Mouse (Mus musculus): ENCODE measurements around the gene Cdkal1. TPM values are rescaled to one million over a fixed set of nuclear protein-coding genes. Genes with fewer than 3 reads are reported as not detected.

Cdkal1 gene
- total and polyA plus RNA-seq, 3 experiments, result 3.9 to 30.3 (median 29.9) TPM

GRCm38 (mm10) chr13:29184545-29184944 is 670.9 kb downstream of the Cdkal1 start:
- 64% methylated on average over 2 of the region's 2 CpGs for WGBS

GRCm38 (mm10) chr13:29179861-29180260 is 675.6 kb downstream of the Cdkal1 start:
- Histone ChIP-seq H3K9ac (ENCODE audit: low read depth, low read length) (no peak overlapping the region), H3K4me3 (no peak overlapping the region), H3K27me3 (ENCODE audit: control insufficient read depth, insufficient read depth, low read length) (no peaks in the 10 kb centered on the region), H3K4me1 (ENCODE audit: control insufficient read depth, insufficient read depth, low read length) (no peaks in the 10 kb centered on the region; the same call in 1 of the 2 replicates), H3K27ac (no peak overlapping the region; the same call in 1 of the 2 replicates), H3K79me2 (replicated peaks; ENCODE audit: control insufficient read depth, insufficient read depth, low read length) (no peaks in the 10 kb centered on the region), H3K36me3 (ENCODE audit: control insufficient read depth, insufficient read depth, low read length) (peaks cover 5% of the 10 kb centered on the region)
- TF ChIP-seq POLR2A (IDR thresholded peaks at IDR 0.05; ENCODE audit: insufficient read depth, low read depth, low read length), result no peak
- TF ChIP-seq CTCF (IDR thresholded peaks at IDR 0.05), result no peak
- TF ChIP-seq EP300 (IDR thresholded peaks at IDR 0.05; ENCODE audit: insufficient read depth, low read depth, low read length), result no peak
- 97% methylated on average over 4 of the region's 4 CpGs for WGBS
- intact Hi-C loops (cut with DNase I), result no loop called here
- DNase-seq, result no peak

More at GRCm38 (mm10) chr13:29184545-29184944, 670.9 kb downstream of the Cdkal1 start:
- DNase-seq, result no peak
- no peaks in the 10 kb centered on the region for H3K36me3 ChIP-seq (ENCODE audit: control insufficient read depth, insufficient read depth, low read length)
- no peaks in the 10 kb centered on the region for H3K27me3 ChIP-seq (ENCODE audit: control insufficient read depth, insufficient read depth, low read length)
- TF ChIP-seq POLR2A (IDR thresholded peaks at IDR 0.05; ENCODE audit: insufficient read depth, low read depth, low read length), result no peak
- no peak for TF ChIP-seq EP300 (IDR thresholded peaks at IDR 0.05; ENCODE audit: insufficient read depth, low read depth, low read length)
- TF ChIP-seq CTCF (IDR thresholded peaks at IDR 0.05), result no peak
- no peak overlapping the region for H3K4me3 ChIP-seq
- no peaks in the 10 kb centered on the region; the same call in 1 of the 2 replicates for H3K4me1 ChIP-seq (ENCODE audit: control insufficient read depth, insufficient read depth, low read length)
- intact Hi-C loops (cut with DNase I), result no loop called here
- no peaks in the 10 kb centered on the region for H3K79me2 ChIP-seq (replicated peaks; ENCODE audit: control insufficient read depth, insufficient read depth, low read length)
- no peak overlapping the region for H3K27ac ChIP-seq
- no peak overlapping the region for H3K9ac ChIP-seq (ENCODE audit: low read depth, low read length)

GRCm38 (mm10) chr13:29179260-29179659 is 676.2 kb downstream of the Cdkal1 start:
- WGBS, result 86% methylated on average over 4 of the region's 4 CpGs
- Histone ChIP-seq H3K4me3 (no peak overlapping the region), H3K79me2 (replicated peaks; ENCODE audit: control insufficient read depth, insufficient read depth, low read length) (no peaks in the 10 kb centered on the region), H3K27me3 (ENCODE audit: control insufficient read depth, insufficient read depth, low read length) (no peaks in the 10 kb centered on the region), H3K9ac (ENCODE audit: low read depth, low read length) (no peak overlapping the region), H3K27ac (peak overlapping the region; percentile 17; the same call in 1 of the 2 replicates), H3K36me3 (ENCODE audit: control insufficient read depth, insufficient read depth, low read length) (peaks cover 5% of the 10 kb centered on the region), H3K4me1 (ENCODE audit: control insufficient read depth, insufficient read depth, low read length) (no peaks in the 10 kb centered on the region; the same call in 1 of the 2 replicates)
- intact Hi-C loops (cut with DNase I), result no loop called here
- DNase-seq, result no peak
- no peak for TF ChIP-seq EP300 (IDR thresholded peaks at IDR 0.05; ENCODE audit: insufficient read depth, low read depth, low read length)
- no peak for TF ChIP-seq CTCF (IDR thresholded peaks at IDR 0.05)
- TF ChIP-seq POLR2A (IDR thresholded peaks at IDR 0.05; ENCODE audit: insufficient read depth, low read depth, low read length), result no peak

GRCm38 (mm10) chr13:29177889-29178486 is 677.5 kb downstream of the Cdkal1 start:
- H3K27ac ChIP-seq, result peak overlapping the region; percentile 77
- intact Hi-C loops (cut with DNase I), result no loop called here
- no peaks in the 10 kb centered on the region; the same call in 1 of the 2 replicates for H3K4me1 ChIP-seq (ENCODE audit: control insufficient read depth, insufficient read depth, low read length)
- H3K9ac ChIP-seq (ENCODE audit: low read depth, low read length), result no peak overlapping the region
- 15% methylated on average over 5 of the region's 5 CpGs for WGBS
- TF ChIP-seq POLR2A (IDR thresholded peaks at IDR 0.05; ENCODE audit: insufficient read depth, low read depth, low read length) (no peak), CTCF (IDR thresholded peaks at IDR 0.05) (no peak), EP300 (IDR thresholded peaks at IDR 0.05; ENCODE audit: insufficient read depth, low read depth, low read length) (no peak)
- H3K27me3 ChIP-seq (ENCODE audit: control insufficient read depth, insufficient read depth, low read length), result no peaks in the 10 kb centered on the region
- no peak overlapping the region for H3K4me3 ChIP-seq
- H3K79me2 ChIP-seq (replicated peaks; ENCODE audit: control insufficient read depth, insufficient read depth, low read length), result no peaks in the 10 kb centered on the region
- peak in 1 of 2 experiments; percentile 29 for DNase-seq
- peaks cover 5% of the 10 kb centered on the region for H3K36me3 ChIP-seq (ENCODE audit: control insufficient read depth, insufficient read depth, low read length)

- Histone ChIP-seq H3K9ac (ENCODE audit: low read depth, low read length) (no peak overlapping the region), H3K79me2 (replicated peaks; ENCODE audit: control insufficient read depth, insufficient read depth, low read length) (no peaks in the 10 kb centered on the region), H3K4me3 (no peak overlapping the region), H3K4me1 (ENCODE audit: control insufficient read depth, insufficient read depth, low read length) (no peaks in the 10 kb centered on the region), H3K27me3 (ENCODE audit: control insufficient read depth, insufficient read depth, low read length) (no peaks in the 10 kb centered on the region), H3K27ac (no peak overlapping the region), H3K36me3 (ENCODE audit: control insufficient read depth, insufficient read depth, low read length) (no peaks in the 10 kb centered on the region)
- TF ChIP-seq CTCF (IDR thresholded peaks at IDR 0.05) (no peak), EP300 (IDR thresholded peaks at IDR 0.05; ENCODE audit: insufficient read depth, low read depth, low read length) (no peak), POLR2A (IDR thresholded peaks at IDR 0.05; ENCODE audit: insufficient read depth, low read depth, low read length) (no peak)
- 68% methylated on average over 1 of the region's 1 CpGs for WGBS
- no peak for DNase-seq
- intact Hi-C loops (cut with DNase I), result no loop called here
These were observed 686.1 kb downstream of the Cdkal1 start for GRCm38 (mm10) chr13:29169356-29169755.

GRCm38 (mm10) chr13:29164845-29165524 is 690.5 kb downstream of the Cdkal1 start:
- DNase-seq, result no peak
- H3K27me3 ChIP-seq (ENCODE audit: control insufficient read depth, insufficient read depth, low read length), result no peaks in the 10 kb centered on the region
- no peak overlapping the region for H3K4me3 ChIP-seq
- no peak overlapping the region for H3K9ac ChIP-seq (ENCODE audit: low read depth, low read length)
- no peaks in the 10 kb centered on the region for H3K79me2 ChIP-seq (replicated peaks; ENCODE audit: control insufficient read depth, insufficient read depth, low read length)
- H3K4me1 ChIP-seq (ENCODE audit: control insufficient read depth, insufficient read depth, low read length), result no peaks in the 10 kb centered on the region
- H3K27ac ChIP-seq, result no peak overlapping the region
- 79% methylated on average over 15 of the region's 15 CpGs for WGBS
- no peaks in the 10 kb centered on the region for H3K36me3 ChIP-seq (ENCODE audit: control insufficient read depth, insufficient read depth, low read length)
- TF ChIP-seq CTCF (IDR thresholded peaks at IDR 0.05) (no peak), POLR2A (IDR thresholded peaks at IDR 0.05; ENCODE audit: insufficient read depth, low read depth, low read length) (no peak), EP300 (IDR thresholded peaks at IDR 0.05; ENCODE audit: insufficient read depth, low read depth, low read length) (no peak)
- intact Hi-C loops (cut with DNase I), result no loop called here
